Mouse (Mus musculus) embryonic facial prominence, embryonic 12.5 days (tissue): ENCODE data around the gene Bub3. TPM values are rescaled to one million over a fixed set of nuclear protein-coding genes. Genes with fewer than 3 reads are reported as not detected.

Source experiments
- polyA plus RNA-seq: library from polyadenylated mRNA; unstranded; fragments of >200 nt; fragmentation: Nextera tagmentation; extraction: Ambion mirVana; gene quantifications from 2 replicates; pipeline ENCODE4 v1.2.1, GENCODE M21; 2016

Gene Bub3
- polyA plus RNA-seq, 1 experiment from 2014 or later, result 239 TPM

Other genes with a start within 250 kb of the Bub3 start
- not detected in 2 replicates for gene Cuzd1, start 237.9 kb upstream of the Bub3 start, polyA plus RNA-seq
- gene Fam24b, start 230.7 kb upstream of the Bub3 start, polyA plus RNA-seq, result not detected in 2 replicates
- gene Fam24a, start 226.4 kb upstream of the Bub3 start, polyA plus RNA-seq, result not detected in 2 replicates
- 21.0 and 23.4 TPM in 2 replicates for gene 2310057M21Rik, start 197.5 kb upstream of the Bub3 start, polyA plus RNA-seq
- 77.0 and 82.0 TPM in 2 replicates for gene Pstk, start 189.1 kb upstream of the Bub3 start, polyA plus RNA-seq
- gene Ikzf5, start 149.7 kb upstream of the Bub3 start, polyA plus RNA-seq, result 16.1 and 16.3 TPM in 2 replicates
- gene Acadsb, start 149.6 kb upstream of the Bub3 start, polyA plus RNA-seq, result 98.8 and 116 TPM in 2 replicates
- 0.22 and 0.31 TPM in 2 replicates for gene Hmx3, start 17.4 kb upstream of the Bub3 start, polyA plus RNA-seq
- gene Hmx2, start 11.4 kb upstream of the Bub3 start, polyA plus RNA-seq, result 0.38 and 0.41 TPM in 2 replicates